Mouse (Mus musculus): ENCODE results near the gene Lrrc73. TPM values are rescaled to one million over a fixed set of nuclear protein-coding genes. Genes with fewer than 3 reads are reported as not detected.

Lrrc73 gene
- total RNA-seq, 4 experiments from 2014 or later = not detected

DNA sequence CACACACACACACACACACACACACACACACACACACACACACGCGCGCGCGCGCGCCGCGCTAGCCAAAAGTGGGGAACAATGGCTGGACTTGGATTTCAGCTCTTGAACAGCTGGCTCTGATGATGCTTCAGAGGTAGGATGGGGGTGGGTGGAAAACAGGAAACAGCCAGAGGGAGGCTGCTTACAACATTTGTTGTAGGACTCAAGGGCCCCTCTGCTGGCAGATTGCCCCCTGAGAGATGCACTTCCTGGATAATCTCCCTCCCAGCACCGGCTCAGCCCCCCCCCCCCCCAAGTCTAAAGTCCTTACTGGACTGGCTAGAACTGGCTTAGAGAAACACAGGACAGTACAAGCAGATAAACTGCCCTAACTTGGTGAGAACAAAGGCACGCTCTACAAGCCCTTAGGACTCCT is 34.4 kb downstream of the Lrrc73 start:
- no peak for DNase-seq (ENCODE audit: low spot score in 2 of 2)

DNA sequence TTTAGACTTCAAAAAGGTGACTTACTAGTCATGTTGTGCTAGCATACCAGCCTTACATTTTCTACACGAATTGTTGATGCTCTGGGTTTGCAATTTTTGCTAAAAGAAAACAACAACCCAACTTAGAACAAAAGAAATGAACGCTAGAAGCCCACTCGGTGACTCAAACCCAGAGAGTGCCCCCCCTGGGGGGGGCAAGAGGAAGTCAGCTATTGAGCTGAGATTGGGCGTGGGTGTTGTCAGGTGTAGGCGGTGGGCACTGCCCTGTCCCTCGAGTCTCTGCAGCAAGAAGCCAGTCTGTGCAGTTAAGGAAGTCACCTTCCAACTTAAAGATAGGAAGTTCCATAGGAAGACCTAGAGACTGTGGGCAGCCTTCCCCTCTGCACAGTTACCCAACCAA is 43.3 kb downstream of the Lrrc73 start:
- no peak for DNase-seq (ENCODE audit: low spot score in 2 of 2)

DNA sequence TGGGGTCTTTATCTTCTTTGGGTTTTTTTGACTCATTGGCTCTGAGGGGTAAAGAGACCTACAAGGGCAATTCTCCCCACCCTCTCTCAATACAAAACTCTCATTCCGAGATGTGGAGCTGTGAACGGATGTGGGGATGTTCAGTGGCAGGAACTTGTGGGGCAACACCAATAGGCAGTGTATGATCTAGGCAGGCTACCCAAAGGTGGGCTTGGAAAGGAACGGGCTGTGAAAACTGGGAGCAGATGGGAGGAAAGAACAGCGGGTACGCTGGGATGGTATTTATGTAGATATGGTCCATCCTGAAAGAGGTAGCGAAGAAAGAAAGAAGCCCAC is 43.7 kb downstream of the Lrrc73 start:
- no peak for DNase-seq (ENCODE audit: low spot score in 2 of 2)

DNA sequence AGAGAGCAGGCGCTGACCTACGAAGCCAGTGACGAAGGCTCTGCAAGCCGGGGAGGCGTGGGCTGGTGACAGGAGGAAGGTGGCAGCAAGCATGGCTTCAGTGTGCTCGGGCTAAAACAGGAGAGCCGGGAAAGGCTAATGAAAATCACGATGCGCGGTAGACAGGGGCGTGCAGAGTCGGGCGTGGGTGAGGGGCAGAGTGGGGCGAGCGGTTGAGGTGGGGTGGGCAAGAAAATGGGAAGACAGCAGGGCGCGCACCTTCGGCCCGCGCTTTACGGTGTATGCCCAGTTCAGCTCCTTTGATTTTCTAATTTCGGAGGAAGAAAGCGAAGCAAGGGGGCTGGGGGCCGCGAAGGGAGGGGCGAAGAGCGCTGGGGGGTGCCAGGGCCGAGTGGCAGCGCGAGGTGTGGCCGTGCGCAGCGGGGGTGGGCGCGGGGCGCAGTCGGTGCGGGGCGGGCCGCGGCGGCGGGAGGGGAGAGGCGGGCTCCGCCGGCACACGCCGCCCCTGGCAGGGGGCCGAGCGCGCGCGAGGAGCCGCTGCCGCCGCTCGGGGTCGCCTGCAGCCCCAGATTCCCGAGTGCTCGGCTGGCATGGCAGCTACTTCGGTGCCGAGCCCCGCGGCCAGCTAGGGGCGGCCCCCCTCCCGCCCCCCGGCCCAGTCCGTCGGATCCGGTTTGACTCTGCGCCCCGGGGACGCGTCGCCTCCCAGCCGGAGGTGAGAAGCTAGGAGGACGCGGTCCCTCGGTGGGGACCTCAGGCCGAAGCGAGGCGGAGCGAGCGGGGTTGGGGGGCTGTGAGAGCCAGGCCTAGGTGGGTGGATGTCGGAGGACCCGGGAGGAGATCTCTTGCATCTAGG is 44.3 kb downstream of the Lrrc73 start, which contains the start of gene Dlk2:
Dlk2 (plus strand) TSS at position 58 of the 856 bp plus-strand sequence.
- no peak for DNase-seq (ENCODE audit: low spot score in 2 of 2)

DNA sequence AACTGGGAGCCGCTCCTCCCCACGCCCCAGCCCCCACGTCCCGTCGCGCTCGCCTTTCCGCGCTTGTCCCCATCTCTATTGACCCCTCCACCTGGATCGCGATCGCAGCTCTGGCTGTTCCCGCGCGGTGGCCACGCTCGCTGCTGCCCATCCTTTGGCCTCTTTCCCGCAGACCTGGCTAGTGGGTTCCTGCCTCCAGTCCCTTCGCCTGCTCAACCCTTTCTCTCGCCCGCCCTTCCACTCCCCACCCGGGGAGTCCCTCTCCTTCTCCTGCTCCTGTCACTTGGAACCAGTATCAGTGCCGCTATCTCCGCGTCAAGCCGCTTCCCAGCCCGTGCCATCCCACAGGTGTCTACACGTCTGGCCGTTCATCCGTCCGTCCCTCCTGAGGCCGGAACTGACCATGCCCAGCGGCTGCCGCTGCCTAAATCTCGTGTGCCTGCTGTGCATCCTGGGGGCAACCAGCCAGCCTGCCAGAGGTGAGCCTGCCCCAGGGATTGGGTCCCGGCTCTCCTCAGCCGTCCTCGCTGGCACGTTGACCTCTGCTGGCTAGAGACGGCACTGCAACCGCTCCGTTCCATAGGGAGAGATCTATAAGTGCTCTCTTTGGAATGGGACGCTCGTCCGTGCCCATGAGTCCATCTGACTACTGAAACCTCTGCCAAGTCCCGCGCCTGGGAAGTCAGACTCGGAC is 45.0 kb downstream of the Lrrc73 start:
- peak; percentile 62 to 68 for DNase-seq (ENCODE audit: low spot score in 2 of 2)

DNA sequence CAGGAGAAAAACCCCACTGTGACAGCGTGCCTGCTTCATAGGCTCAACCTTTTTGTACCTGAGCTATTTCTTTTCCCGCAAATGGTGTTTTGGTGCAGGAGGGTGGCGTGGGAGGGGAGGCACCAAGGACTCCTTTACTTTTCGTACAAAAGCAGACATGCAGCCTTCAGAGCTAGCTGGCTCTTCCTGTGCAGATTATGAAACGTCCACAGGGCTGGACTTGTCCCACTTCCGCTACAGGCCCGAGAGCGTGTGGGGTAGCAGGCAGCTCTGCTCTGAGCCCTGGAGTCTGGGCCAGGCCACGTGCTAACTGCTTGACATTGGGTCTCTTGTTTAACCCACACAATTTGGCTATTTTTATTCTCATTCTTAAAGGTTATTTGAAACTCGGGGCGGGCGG is 48.6 kb downstream of the Lrrc73 start:
- DNase-seq (ENCODE audit: low spot score in 2 of 2) = no peak

DNA sequence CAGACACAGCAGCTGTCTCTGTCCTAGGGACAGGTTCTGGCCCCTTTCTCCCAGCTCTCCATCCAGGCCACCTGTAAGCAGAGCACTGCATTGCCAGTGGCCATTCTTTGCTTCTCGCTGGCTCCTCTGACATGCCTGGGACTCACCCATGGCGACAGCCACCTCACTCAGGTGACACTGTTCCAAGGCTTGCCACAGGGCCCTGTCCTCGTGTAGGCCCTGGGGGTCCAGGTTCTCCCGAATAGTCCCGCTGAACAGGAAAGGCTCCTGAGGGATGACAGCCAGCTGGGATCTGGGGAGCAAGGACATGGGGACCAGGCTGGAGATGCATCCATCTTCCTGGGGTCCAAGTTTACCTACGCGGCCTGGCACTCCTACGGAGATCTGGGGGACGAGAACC is 50.9 kb downstream of the Lrrc73 start:
- no peak for DNase-seq (ENCODE audit: low spot score in 2 of 2)

Small RNA genes lying within 50 kb of the gene (microRNA-seq; reads per million reads assigned to microRNA genes)
- not detected for gene Mir693

Other genes with a start within 250 kb of the Lrrc73 start
- 100 to 1,000 TPM in 3 of 4 experiments, 10 to 100 TPM in 1; 88.9 to 165 (median 110) TPM for gene Vegfa, start 221.2 kb upstream of the Lrrc73 start, total RNA-seq (2022)
- 10 to 100 TPM; 78.9 to 93.4 (median 89.2) TPM for gene Mrps18a, start 142.5 kb upstream of the Lrrc73 start, total RNA-seq (2022)
- gene Rsph9, start 109.3 kb upstream of the Lrrc73 start, total RNA-seq (2022) = under 1 TPM in 3 of 4 experiments, not detected in 1; 0.34 to 0.58 (median 0.40) TPM
- 10 to 100 TPM; 14.1 to 26.9 (median 18.9) TPM for gene Mad2l1bp, start 100.0 kb upstream of the Lrrc73 start, total RNA-seq (2022)
- 10 to 100 TPM; 37.0 to 43.9 (median 40.3) TPM for gene Gtpbp2, start 92.5 kb upstream of the Lrrc73 start, total RNA-seq (2022)
- 10 to 100 TPM; 12.3 to 16.2 (median 14.3) TPM for gene Polh, start 50.9 kb upstream of the Lrrc73 start, total RNA-seq (2022)
- gene Xpo5, start 50.7 kb upstream of the Lrrc73 start, total RNA-seq (2022) = 10 to 100 TPM in 2 of 4 experiments, 1 to 10 TPM in 2; 8.0 to 10.3 (median 9.6) TPM
- gene Polr1c, start 5.5 kb upstream of the Lrrc73 start, total RNA-seq (2022) = 10 to 100 TPM; 12.9 to 20.4 (median 16.6) TPM
- 10 to 100 TPM; 56.2 to 75.3 (median 61.7) TPM for gene Yipf3, start 5.5 kb upstream of the Lrrc73 start, total RNA-seq (2022)
- 10 to 100 TPM; 35.8 to 40.7 (median 37.8) TPM for gene Tjap1, start 29.5 kb downstream of the Lrrc73 start, total RNA-seq (2022)
- under 1 TPM in 1 of 4 experiments, not detected in 3; 0.19 TPM for gene Dlk2, start 43.9 kb downstream of the Lrrc73 start, total RNA-seq (2022)
- gene Abcc10, start 74.8 kb downstream of the Lrrc73 start, total RNA-seq (2022) = 1 to 10 TPM; 2.0 to 4.1 (median 2.4) TPM
- gene Zfp318, start 130.2 kb downstream of the Lrrc73 start, total RNA-seq (2022) = 10 to 100 TPM; 12.4 to 15.7 (median 13.4) TPM
- 1 to 10 TPM in 1 of 4 experiments, under 1 TPM in 1, not detected in 2; 0.40 to 1.5 TPM for gene Crip3, start 175.4 kb downstream of the Lrrc73 start, total RNA-seq (2022)
- not detected for gene Slc22a7, start 184.9 kb downstream of the Lrrc73 start, total RNA-seq (2022)
- gene Ttbk1, start 234.1 kb downstream of the Lrrc73 start, total RNA-seq (2022) = under 1 TPM; 0.05 to 0.16 (median 0.08) TPM
- gene Dnph1, start 243.2 kb downstream of the Lrrc73 start, total RNA-seq (2022) = 1 to 10 TPM; 5.2 to 8.5 (median 7.1) TPM